Comparison of ENCODE assay signal across 8 mouse cellular contexts in genomic region chr17:27018555-27019196, GRCm38 (mm10). TPM values are rescaled to one million over a fixed set of nuclear protein-coding genes. Genes with fewer than 3 reads are reported as not detected.
A peak's percentile ranks its signal among the peaks of the same experiment; 100 is the strongest.
DNase-seq lines count a peak whose midpoint lies in the region; ATAC-seq and TF ChIP-seq lines count a peak whose summit lies in the region.

No protein-coding gene starts in this region.

- no peaks in the 10 kb centered on the region for H3K36me3 ChIP-seq in heart, adult 2 months (ENCODE audit: control insufficient read depth, insufficient read depth, low read length)
- peaks cover 2% of the 10 kb centered on the region for H3K36me3 ChIP-seq in ES-Bruce4 (ENCODE audit: control insufficient read depth, insufficient read depth, low read length, poor library complexity, severe bottlenecking)
- H3K36me3 ChIP-seq in forebrain, embryonic 15.5 days = peaks cover 22% of the 10 kb centered on the region
- H3K36me3 ChIP-seq in neural tube, embryonic 15.5 days = peaks cover 37% of the 10 kb centered on the region

- H3K27ac ChIP-seq in heart, adult 2 months = peak overlapping the region; percentile 92
- H3K27ac ChIP-seq in ES-Bruce4 (ENCODE audit: insufficient read depth, low read length) = peak overlapping the region; percentile 65
- no peak overlapping the region; the same call in 1 of the 2 replicates for H3K27ac ChIP-seq in forebrain, embryonic 15.5 days (replicated peaks)
- peak overlapping the region; percentile 72 for H3K27ac ChIP-seq in neural tube, embryonic 15.5 days (replicated peaks)

- H3K9me3 ChIP-seq in ES-Bruce4 (replicated peaks; ENCODE audit: control insufficient read depth, insufficient read depth, low read length, poor library complexity, severe bottlenecking) = no peaks in the 10 kb centered on the region
- H3K9me3 ChIP-seq in forebrain, embryonic 15.5 days = no peaks in the 10 kb centered on the region
- no peaks in the 10 kb centered on the region for H3K9me3 ChIP-seq in neural tube, embryonic 15.5 days (replicated peaks)

- peak overlapping the region; percentile 63 for H3K9ac ChIP-seq in heart, adult 2 months (ENCODE audit: low read depth, low read length)
- H3K9ac ChIP-seq in ES-Bruce4 (ENCODE audit: low read depth, poor library complexity, severe bottlenecking) = peak overlapping the region; percentile 57
- peak overlapping the region; percentile 52 for H3K9ac ChIP-seq in forebrain, embryonic 15.5 days (replicated peaks)
- H3K9ac ChIP-seq in neural tube, embryonic 15.5 days (replicated peaks) = peak overlapping the region; percentile 56

- no peak for DNase-seq in heart, adult 2 months
- DNase-seq in heart, adult 8-10 months (ENCODE audit: low spot score) = no peak
- peak; percentile 73 to 86 for DNase-seq in left cerebral cortex, postnatal 14 days (ENCODE audit: low spot score in 2 of 2)
- no peak for DNase-seq in adipocyte (ENCODE audit: low spot score)
- DNase-seq in cerebellum, adult 9-11 months = no peak

- 0 out of 2 replicates have a peak, but pooled peaks have one; percentile 3 for ATAC-seq in forebrain, embryonic 15.5 days (replicated peaks)
- ATAC-seq in neural tube, embryonic 15.5 days (ENCODE audit: low FRiP score) = peak; percentile 14; the same call in 1 of the 2 replicates

- TF ChIP-seq POLR2A in heart, adult 2 months (IDR thresholded peaks at IDR 0.05; ENCODE audit: insufficient read depth, low read depth, low read length) = no peak
- no peak for TF ChIP-seq POLR2A in ES-Bruce4 (IDR thresholded peaks at IDR 0.05; ENCODE audit: insufficient read depth, low read length)

- no peak for TF ChIP-seq EP300 in heart, adult 2 months (IDR thresholded peaks at IDR 0.05; ENCODE audit: insufficient read depth, low read depth, low read length)
- no peak for TF ChIP-seq EP300 in ES-Bruce4 (IDR thresholded peaks at IDR 0.05; ENCODE audit: insufficient read depth, low read depth, low read length)

- peaks cover 4% of the 10 kb centered on the region; the same call in 1 of the 2 replicates for H3K4me1 ChIP-seq in heart, adult 2 months (ENCODE audit: control insufficient read depth, insufficient read depth, low read length)
- H3K4me1 ChIP-seq in ES-Bruce4 (ENCODE audit: control insufficient read depth, insufficient read depth, low read length) = no peaks in the 10 kb centered on the region
- H3K4me1 ChIP-seq in forebrain, embryonic 15.5 days = peaks cover 10% of the 10 kb centered on the region
- peaks cover 15% of the 10 kb centered on the region for H3K4me1 ChIP-seq in neural tube, embryonic 15.5 days

- intact Hi-C loops in heart, adult 2 months (cut with DNase I) = no loop called here
- intact Hi-C loops in left cerebral cortex, postnatal 14 days (cut with DNase I) = loop anchor here (5.0 to 10.0 kb wide), 2 partner anchors 46 to 74 kb away; partner anchors contain the start of genes Syngap1 and Zbtb9

- H3K4me2 ChIP-seq in forebrain, embryonic 15.5 days (replicated peaks) = peak overlapping the region; percentile 51
- H3K4me2 ChIP-seq in neural tube, embryonic 15.5 days = peak overlapping the region; percentile 79

- H3K79me2 ChIP-seq in heart, adult 2 months (replicated peaks; ENCODE audit: control insufficient read depth, insufficient read depth, low read length) = no peaks in the 10 kb centered on the region

- no peak for TF ChIP-seq CTCF in heart, adult 2 months (IDR thresholded peaks at IDR 0.05)
- no peak for TF ChIP-seq CTCF in ES-Bruce4 (IDR thresholded peaks at IDR 0.05; ENCODE audit: low read depth, low read length)

- H3K4me3 ChIP-seq in heart, adult 2 months = peak overlapping the region; percentile 79
- peak overlapping the region; percentile 70 for H3K4me3 ChIP-seq in ES-Bruce4 (ENCODE audit: low read depth, low read length)
- peak overlapping the region; percentile 48 for H3K4me3 ChIP-seq in forebrain, embryonic 15.5 days
- peak overlapping the region; percentile 50 for H3K4me3 ChIP-seq in neural tube, embryonic 15.5 days (replicated peaks)

- H3K27me3 ChIP-seq in heart, adult 2 months (ENCODE audit: control insufficient read depth, insufficient read depth, low read length) = no peaks in the 10 kb centered on the region
- no peaks in the 10 kb centered on the region for H3K27me3 ChIP-seq in ES-Bruce4 (ENCODE audit: control insufficient read depth, insufficient read depth, low read length, poor library complexity, severe bottlenecking)
- no peaks in the 10 kb centered on the region for H3K27me3 ChIP-seq in forebrain, embryonic 15.5 days
- no peaks in the 10 kb centered on the region for H3K27me3 ChIP-seq in neural tube, embryonic 15.5 days (replicated peaks)

- WGBS in heart, adult 2 months = 29% methylated on average over 12 of the region's 12 CpGs
- WGBS in forebrain, embryonic 15.5 days = 47% methylated on average over 12 of the region's 12 CpGs
- 29% methylated on average over 12 of the region's 12 CpGs for WGBS in neural tube, embryonic 15.5 days

RNA-seq across cellular contexts. Expression of gene Bak1, which starts 10.1 kb away (rescaled TPM):
- 10 to 100 TPM; 15.0 to 16.9 TPM for total RNA-seq in heart, adult 2 months (2021)
- 35.0 and 35.9 TPM in 2 replicates for polyA plus RNA-seq in heart, adult 2 months (2012; rRNA removed)
- total RNA-seq in heart, adult 8-10 months (2022) = 10 to 100 TPM; 11.0 to 15.9 (median 13.7) TPM
- polyA plus RNA-seq in ES-Bruce4 (2011; ENCODE audit: insufficient read depth, insufficient read length, low read depth, missing spikeins) = 66.6 and 78.1 TPM in 2 replicates
- polyA plus RNA-seq in forebrain, embryonic 15.5 days (2015; fragmentation: Nextera tagmentation; extraction: Ambion mirVana) = 2.3 and 2.7 TPM in 2 replicates
- total RNA-seq in left cerebral cortex, postnatal 14 days (2021) = 10 to 100 TPM; 25.3 to 25.4 TPM
- 4.5 TPM in 2 replicates for polyA plus RNA-seq in neural tube, embryonic 15.5 days (2015; fragmentation: Nextera tagmentation; extraction: Ambion mirVana)

RNA-seq across cellular contexts. Expression of gene Itpr3, which starts 38.4 kb away (rescaled TPM):
- total RNA-seq in heart, adult 2 months (2021) = 1 to 10 TPM; 4.6 to 6.2 TPM
- polyA plus RNA-seq in heart, adult 2 months (2012; rRNA removed) = 3.4 and 6.7 TPM in 2 replicates
- 1 to 10 TPM; 5.0 to 8.7 (median 6.8) TPM for total RNA-seq in heart, adult 8-10 months (2022)
- polyA plus RNA-seq in ES-Bruce4 (2011; ENCODE audit: insufficient read depth, insufficient read length, low read depth, missing spikeins) = 17.2 and 21.9 TPM in 2 replicates
- 0.43 and 0.46 TPM in 2 replicates for polyA plus RNA-seq in forebrain, embryonic 15.5 days (2015; fragmentation: Nextera tagmentation; extraction: Ambion mirVana)
- 1 to 10 TPM; 2.2 to 2.4 TPM for total RNA-seq in left cerebral cortex, postnatal 14 days (2021)
- 0.82 and 2.9 TPM in 2 replicates for polyA plus RNA-seq in neural tube, embryonic 15.5 days (2015; fragmentation: Nextera tagmentation; extraction: Ambion mirVana)

RNA-seq across cellular contexts. Expression of gene Zbtb9, which starts 45.7 kb away (rescaled TPM):
- total RNA-seq in heart, adult 2 months (2021) = 1 to 10 TPM; 1.5 to 3.5 TPM
- polyA plus RNA-seq in heart, adult 2 months (2012; rRNA removed) = 2.4 and 2.8 TPM in 2 replicates
- 1 to 10 TPM in 3 of 4 experiments, not detected in 1; 1.5 to 3.4 (median 2.2) TPM for total RNA-seq in heart, adult 8-10 months (2022)
- polyA plus RNA-seq in ES-Bruce4 (2011; ENCODE audit: insufficient read depth, insufficient read length, low read depth, missing spikeins) = 11.0 and 12.4 TPM in 2 replicates
- polyA plus RNA-seq in forebrain, embryonic 15.5 days (2015; fragmentation: Nextera tagmentation; extraction: Ambion mirVana) = 15.8 and 17.2 TPM in 2 replicates
- 10 to 100 TPM; 16.1 to 16.3 TPM for total RNA-seq in left cerebral cortex, postnatal 14 days (2021)
- polyA plus RNA-seq in neural tube, embryonic 15.5 days (2015; fragmentation: Nextera tagmentation; extraction: Ambion mirVana) = 15.9 and 16.0 TPM in 2 replicates

Comparison
In these comparisons a context has a peak if more than half of its experiments do, and no peak if none do; other contexts are left out.
1. DNase-seq: peak in left cerebral cortex, postnatal 14 days (2 of 2); none in heart, adult 2 months (0 of 2), heart, adult 8-10 months (single experiment), adipocyte (single experiment) and cerebellum, adult 9-11 months (single experiment).
2. Peak in every context shown above with its lines, with median percentiles within 50 percentile points of each other: H3K4me3 ChIP-seq and H3K9ac ChIP-seq.